Mouse (Mus musculus) frontal cortex, adult 2 months (tissue): ENCODE measurements around the gene Ttc7b. TPM values are rescaled to one million over a fixed set of nuclear protein-coding genes. Genes with fewer than 3 reads are reported as not detected.

Source experiments
- DNase-seq, 2 experiments: peaks; one replicate each; pipeline ENCODE4 v3.0.0; 2022; ENCODE audit warnings: low spot score in 1 of 2; ENCODE audit errors: extremely low spot score in 1 of 2
- polyA plus RNA-seq: library from polyadenylated mRNA; depleted of rRNA; stranded (reverse); fragments of >200 nt; gene quantifications from 2 replicates; pipeline ENCODE4 v1.2.3, GENCODE M21; 2012

The Ttc7b gene
- polyA plus RNA-seq, 1 experiment: 194 TPM

DNA sequence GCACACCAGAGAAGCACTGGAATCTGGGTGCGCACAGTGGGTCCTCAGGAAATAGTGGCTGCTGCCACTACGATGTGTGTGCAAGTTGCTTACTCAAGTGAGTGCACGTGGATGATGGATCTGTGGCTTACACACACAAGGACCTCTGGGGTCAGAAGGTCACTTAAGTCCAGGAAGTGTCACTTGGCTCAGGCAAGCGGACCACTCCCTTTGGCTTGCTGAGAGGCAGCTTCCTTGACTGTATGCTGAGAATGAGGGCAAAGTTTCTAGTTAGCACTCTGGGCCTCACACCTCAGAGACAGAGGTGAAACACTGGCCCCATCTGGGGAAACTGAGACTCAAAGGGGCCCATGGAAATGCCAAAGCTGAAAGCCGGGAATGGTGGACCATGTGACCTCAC, 232.6 kb downstream of the Ttc7b start:
- DNase-seq: no peak

GRCm38 (mm10) chr12:100287565-100287964, 233.1 kb downstream of the Ttc7b start:
- no peak for DNase-seq

DNA sequence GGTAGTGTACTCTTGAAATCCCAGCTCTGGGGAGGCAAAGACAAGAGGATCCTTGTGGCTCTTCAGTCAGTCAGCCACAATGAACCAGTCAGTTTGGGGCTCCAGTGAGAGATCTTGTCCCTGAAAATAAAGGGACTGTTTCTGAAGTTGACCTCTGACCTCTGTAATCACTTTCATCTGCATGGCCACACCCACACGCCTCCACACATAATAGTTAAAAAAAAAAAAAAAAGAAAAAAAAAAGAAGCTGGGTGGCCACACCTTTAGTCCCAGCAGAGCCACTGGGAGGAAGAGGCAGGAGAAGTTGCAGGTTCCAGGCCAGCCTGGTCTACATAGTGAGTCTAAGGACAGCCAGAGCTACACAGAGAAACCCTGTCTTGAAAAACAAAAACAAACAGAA, 237.3 kb downstream of the Ttc7b start:
- no peak for DNase-seq

DNA sequence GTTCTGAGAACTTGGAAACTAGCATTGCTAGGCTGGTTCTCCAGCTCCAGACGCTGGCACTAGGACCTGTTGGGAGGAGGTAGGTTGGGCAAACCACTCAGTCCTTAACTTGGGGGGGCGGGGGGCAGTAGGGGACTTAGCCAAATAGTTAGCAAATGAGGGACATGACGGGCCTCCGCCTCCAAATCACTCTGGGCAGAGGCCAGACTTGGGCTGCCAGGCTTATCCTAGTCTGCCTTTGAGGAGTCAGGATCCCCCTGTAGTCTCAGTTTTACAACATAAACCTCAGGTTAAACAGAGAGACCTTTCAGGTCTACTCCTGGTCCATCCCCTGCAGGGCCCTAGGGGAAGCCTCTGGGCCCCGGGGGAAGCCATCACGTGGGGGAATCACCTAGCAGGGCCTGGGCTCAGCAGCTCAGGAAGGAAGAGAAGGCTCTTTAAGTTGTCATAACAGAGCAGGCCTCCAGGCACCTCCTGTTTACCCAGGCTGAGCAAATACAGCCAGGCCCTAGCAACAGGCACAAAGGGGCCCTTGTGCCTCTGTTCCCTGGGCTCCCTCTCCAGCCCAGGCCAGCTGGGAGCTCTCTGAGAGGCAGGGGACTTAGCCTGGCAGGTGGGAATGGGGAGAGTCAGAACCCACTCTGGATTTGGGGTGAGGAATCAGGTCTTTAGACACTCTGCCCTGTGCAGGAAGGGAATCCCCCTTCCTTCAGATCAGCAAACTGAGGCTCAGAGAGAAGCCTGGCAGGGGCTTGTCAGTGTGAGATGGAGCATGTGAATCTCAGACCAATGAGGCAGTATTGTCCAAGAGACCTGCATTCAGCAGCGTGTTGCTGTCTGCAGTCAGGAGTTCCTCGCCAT, 238.4 kb downstream of the Ttc7b start:
- DNase-seq: no peak

DNA sequence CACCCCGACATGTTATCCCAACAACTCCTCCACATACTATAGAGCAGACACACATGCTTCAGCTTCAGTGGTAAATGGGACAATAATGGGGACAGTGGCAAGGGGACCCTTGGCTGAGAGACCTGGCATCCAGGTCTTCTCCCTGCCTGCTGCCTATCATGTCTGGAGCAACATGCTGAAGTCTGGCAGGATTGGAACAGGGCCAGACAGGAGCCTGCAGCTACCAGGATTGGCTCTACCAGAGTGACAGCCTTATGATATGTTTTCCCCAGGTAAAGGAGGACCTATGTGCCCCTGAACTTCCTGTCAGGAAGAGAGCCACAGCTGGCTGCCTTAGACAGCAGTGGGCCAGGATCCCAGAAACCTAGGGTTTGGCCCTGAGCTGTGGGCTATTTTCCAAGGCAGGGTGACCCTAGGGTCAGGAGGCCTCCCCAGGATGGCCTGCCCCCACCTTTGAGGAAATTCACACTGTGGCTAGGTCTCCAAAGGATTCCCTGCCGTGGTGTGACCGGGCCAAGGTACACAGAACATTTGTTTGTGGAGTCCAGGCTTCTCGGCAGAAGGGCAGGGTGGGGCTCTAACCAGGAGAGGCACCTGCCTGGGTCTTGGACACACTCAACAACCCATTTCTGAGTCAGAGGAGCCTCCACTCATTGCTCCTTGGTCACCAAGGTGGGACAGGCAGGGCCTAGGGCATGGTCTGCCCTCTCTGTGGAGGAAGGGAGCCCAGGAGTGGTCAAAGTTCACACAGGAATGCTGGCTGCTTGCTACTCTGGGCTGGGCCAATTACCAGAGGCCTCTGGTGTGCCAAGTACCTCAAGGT, 239.4 kb downstream of the Ttc7b start:
- no peak for DNase-seq

DNA sequence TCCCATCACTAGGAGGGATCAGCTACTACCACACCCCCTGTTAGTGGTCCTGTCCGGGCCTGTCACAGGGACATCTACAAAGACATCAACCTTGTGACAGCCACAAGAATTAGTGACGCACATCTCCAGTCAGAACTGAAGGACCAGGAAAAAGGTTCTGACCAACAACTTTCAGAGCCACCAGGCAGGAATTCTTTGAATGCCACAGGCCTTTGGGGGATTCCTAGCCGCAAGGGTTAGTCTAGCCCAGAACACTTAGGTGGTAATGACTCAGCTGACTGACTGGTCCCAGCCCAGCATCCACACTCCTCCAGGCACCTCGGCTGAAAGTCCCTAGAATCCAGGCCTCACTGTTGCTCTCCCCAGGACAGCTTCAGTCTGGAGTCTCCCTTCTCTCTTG, 240.7 kb downstream of the Ttc7b start:
- DNase-seq: no peak

DNA sequence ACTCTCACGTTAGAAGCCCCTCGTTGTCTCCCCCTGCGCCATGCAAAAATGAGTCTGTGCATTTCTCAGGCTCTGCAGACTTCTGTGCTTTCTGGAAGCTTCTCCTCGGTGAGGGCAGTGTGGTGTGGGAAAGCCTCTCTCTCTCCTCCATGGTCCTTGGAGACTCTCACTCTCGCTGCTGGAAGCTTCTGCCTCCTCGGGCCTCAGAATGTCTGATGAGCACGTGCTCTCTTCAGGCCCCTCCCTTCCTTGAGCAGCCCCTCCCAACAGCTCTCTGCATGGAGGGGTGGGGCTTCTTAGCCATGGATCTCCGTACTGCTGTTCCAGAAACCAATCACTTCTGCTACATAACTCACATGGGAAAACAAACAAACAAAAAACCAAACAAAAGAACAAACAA, 242.3 kb downstream of the Ttc7b start:
- no peak for DNase-seq

- no peak for DNase-seq
Measured at GRCm38 (mm10) chr12:100277534-100277905, 243.1 kb downstream of the Ttc7b start.

- DNase-seq: peak; percentile 56 to 76
Measured at GRCm38 (mm10) chr12:100276607-100277533, 243.8 kb downstream of the Ttc7b start.

GRCm38 (mm10) chr12:100275850-100276249, 244.8 kb downstream of the Ttc7b start:
- DNase-seq: no peak

DNA sequence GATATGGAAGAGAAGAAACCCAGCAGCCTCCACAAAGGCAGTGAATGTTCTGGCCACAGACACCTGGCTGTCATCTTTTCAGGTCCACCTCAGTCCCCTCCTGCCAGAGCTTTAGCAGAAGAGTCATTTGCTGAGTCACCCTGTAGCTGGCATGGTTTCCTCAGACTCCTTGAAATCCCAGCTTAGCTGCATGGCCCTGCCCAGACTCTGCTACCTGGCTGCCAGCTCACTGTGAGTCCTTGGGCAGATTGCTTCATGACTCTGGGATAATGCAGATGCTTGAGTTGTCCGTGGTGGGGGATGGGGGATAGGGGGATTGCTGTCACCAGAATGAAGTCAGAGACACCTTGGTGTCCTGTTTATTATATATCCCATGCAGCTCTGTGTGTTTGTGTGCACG, 247.6 kb downstream of the Ttc7b start:
- no peak for DNase-seq

GRCm38 (mm10) chr12:100269967-100270662, 250.5 kb downstream of the Ttc7b start:
- peak in 1 of 2 experiments; percentile 76 for DNase-seq

DNA sequence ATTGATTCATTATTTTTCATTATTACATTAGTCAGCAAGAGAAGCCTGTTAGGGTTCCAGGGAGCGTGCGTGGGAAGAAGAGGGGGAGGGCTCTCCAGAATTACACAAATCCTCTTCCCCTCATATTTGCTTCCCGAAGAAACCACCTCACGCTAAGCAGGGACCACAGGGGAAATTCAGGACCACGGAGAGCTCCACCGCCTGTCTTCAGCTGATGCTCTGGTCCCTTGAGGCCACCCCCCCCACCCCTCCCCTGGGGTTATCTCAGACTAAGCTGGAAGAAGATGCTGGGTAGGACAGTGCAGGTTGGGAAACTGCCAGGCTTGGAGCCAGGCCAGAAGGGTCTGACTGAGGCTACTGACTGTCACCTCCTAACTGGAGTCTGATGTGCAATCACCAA, 252.6 kb downstream of the Ttc7b start:
- DNase-seq: no peak

GRCm38 (mm10) chr12:100265546-100266309, 254.9 kb downstream of the Ttc7b start:
- DNase-seq: peak; percentile 96 to 97

- no peak for DNase-seq
Measured at GRCm38 (mm10) chr12:100264941-100265340, 255.7 kb downstream of the Ttc7b start.

DNA sequence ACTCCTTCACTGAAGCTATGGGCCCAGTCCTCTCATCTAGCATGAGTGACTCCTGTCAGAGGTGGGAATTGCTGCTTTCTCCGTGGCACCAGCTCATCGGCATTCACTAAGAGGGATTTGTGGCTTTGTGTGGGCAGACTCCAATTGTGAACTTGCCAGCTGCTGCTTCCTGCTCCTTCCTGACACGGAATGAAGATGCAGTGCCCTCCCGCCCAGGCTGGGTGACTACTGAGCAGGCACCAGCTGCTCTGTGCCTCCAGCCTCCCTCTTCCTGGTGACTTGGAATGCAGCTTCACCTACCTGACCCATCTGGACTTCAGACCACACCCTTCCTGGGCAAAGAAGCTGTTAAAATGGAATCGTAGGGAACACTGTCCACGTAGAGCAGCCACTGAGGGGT, 257.8 kb downstream of the Ttc7b start:
- peak in 1 of 2 experiments; percentile 65 for DNase-seq

- DNase-seq: peak in 1 of 2 experiments; percentile 54
Measured at GRCm38 (mm10) chr12:100261761-100262160, 258.9 kb downstream of the Ttc7b start.

GRCm38 (mm10) chr12:100260151-100260550, 260.5 kb downstream of the Ttc7b start:
- DNase-seq: no peak

GRCm38 (mm10) chr12:100257779-100258178, 262.8 kb downstream of the Ttc7b start:
- no peak for DNase-seq
